Mouse (Mus musculus): ENCODE results near the gene Hck. TPM values are rescaled to one million over a fixed set of nuclear protein-coding genes. Genes with fewer than 3 reads are reported as not detected.

The Hck gene
- 13.5 TPM for total RNA-seq (2023)

GRCm38 (mm10) chr2:153108313-153109264 is at the start of gene Hck:
Gene Hck, plus strand, starts transcription at chr2:153108468.

GRCm38 (mm10) chr2:153065747-153066508 is 42.3 kb upstream of the Hck start, which contains the start of gene Ccm2l:
Gene Ccm2l, plus strand, starts transcription at chr2:153065955.

DNA sequence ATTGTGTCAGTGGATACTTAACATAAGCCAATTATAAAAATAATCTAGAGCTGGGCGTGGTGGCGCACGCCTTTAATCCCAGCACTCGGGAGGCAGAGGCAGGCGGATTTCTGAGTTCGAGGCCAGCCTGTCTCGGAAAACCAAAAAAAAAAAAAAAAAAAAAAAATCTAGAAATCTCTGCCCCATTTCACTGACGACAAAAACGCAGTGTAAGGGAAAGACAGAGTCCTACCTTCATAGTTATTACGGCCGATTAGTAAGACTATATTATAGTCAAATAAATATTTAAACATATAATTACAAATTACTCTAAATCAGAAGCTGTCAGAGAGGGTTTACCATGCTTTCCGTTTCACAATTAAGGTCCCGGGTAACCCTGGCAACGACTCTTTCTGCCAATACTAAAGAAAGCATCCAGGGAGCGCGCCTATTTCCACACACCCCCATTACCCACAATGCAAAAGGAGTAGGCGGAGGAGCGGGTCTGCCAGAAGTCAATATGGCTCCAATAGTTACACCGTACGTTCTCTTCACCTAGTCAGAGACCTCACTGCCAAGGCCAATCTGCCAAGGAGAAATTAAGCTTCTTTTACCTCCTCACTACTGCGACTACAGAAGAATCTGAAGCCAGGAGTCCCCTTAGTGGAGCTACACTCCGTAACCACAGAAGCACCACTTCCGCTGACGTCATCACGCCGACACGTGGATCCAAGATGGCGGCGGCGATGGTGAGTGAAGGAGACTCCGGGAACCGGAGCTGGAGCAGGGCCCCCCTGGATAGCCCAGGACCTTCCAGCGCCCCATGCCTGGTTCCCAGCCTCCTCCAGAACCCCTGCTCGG is 52.8 kb downstream of the Hck start, which contains the start of gene Tm9sf4:
Gene Tm9sf4, plus strand, starts transcription at position 460 of the 840 bp plus-strand sequence.

Other genes starting within 250 kb of the Hck start
- gene Mylk2, start 197.1 kb upstream of the Hck start, total RNA-seq (2023), result not detected
- gene Foxs1, start 175.3 kb upstream of the Hck start, total RNA-seq (2023), result not detected
- not detected for gene Dusp15, start 156.8 kb upstream of the Hck start, total RNA-seq (2023)
- not detected for gene Ttll9, start 146.0 kb upstream of the Hck start, total RNA-seq (2023)
- 75.9 TPM for gene Pdrg1, start 93.0 kb upstream of the Hck start, total RNA-seq (2023)
- gene Xkr7, start 76.6 kb upstream of the Hck start, total RNA-seq (2023), result not detected
- gene Ccm2l, start 42.5 kb upstream of the Hck start, total RNA-seq (2023), result not detected
- gene Tm9sf4, start 52.8 kb downstream of the Hck start, total RNA-seq (2023), result 77.3 TPM
- gene Tspyl3, start 117.0 kb downstream of the Hck start, total RNA-seq (2023), result 17.5 TPM
- gene Plagl2, start 133.0 kb downstream of the Hck start, total RNA-seq (2023), result 18.5 TPM
- 28.0 TPM for gene Pofut1, start 133.1 kb downstream of the Hck start, total RNA-seq (2023)
- 23.9 TPM for gene Kif3b, start 182.9 kb downstream of the Hck start, total RNA-seq (2023)
- gene Asxl1, start 237.4 kb downstream of the Hck start, total RNA-seq (2023), result 61.6 TPM

Data from CD8-positive naive resting alpha-beta T cell, adult 57 days (primary cell).